Mouse (Mus musculus): ENCODE data around the gene Npm1.

- TF ChIP-seq CTCF (IDR thresholded peaks at IDR 0.05; ENCODE audit: low read depth, low read length), result no peak
- TF ChIP-seq TAL1 (conservative IDR thresholded peaks at IDR 0.05; ENCODE audit: low read depth, low read length), result no peak
Observed at GRCm38 (mm10) chr11:33112407-33112806, 50.6 kb downstream of the Npm1 start.

Measured in G1E (cell line).